Mouse (Mus musculus) splenic B cell, adult 2 months (primary cell): ENCODE results near the gene Plekhj1.
"Not testable (repeated sequence)": the region's sequence is repeated elsewhere in the genome, so short reads cannot be mapped to it uniquely, and the experiment has no call there.

Experiments
- DNase-seq: peaks from one replicate; pipeline ENCODE4 v3.0.0-alpha.2; 2011; ENCODE audit warnings: low read depth, low spot score
- H3K27me3 ChIP-seq: 2 replicates; pipeline ENCODE4 v1.6.1; 2012; ENCODE audit warnings: mild to moderate bottlenecking, low read length, moderate library complexity, mixed read lengths; ENCODE audit not compliant: control insufficient read depth, poor library complexity, insufficient read depth, severe bottlenecking
- H3K36me3 ChIP-seq: 2 replicates; pipeline ENCODE4 v1.6.1; 2012; ENCODE audit warnings: mild to moderate bottlenecking, low read length, moderate library complexity, mixed read lengths; ENCODE audit not compliant: control insufficient read depth, poor library complexity, insufficient read depth, severe bottlenecking

Gene Plekhj1

GRCm38 (mm10) chr10:80817164-80817563, 18.7 kb upstream of the Plekhj1 start:
- DNase-seq = no peak
- Histone ChIP-seq H3K27me3 (no peaks in the 10 kb centered on the region), H3K36me3 (no peaks in the 10 kb centered on the region)

GRCm38 (mm10) chr10:80816303-80816702, 17.9 kb upstream of the Plekhj1 start:
- not testable (repeated sequence) for H3K27me3 ChIP-seq, H3K36me3 ChIP-seq, DNase-seq

GRCm38 (mm10) chr10:80814800-80815199, 16.4 kb upstream of the Plekhj1 start:
- Histone ChIP-seq H3K27me3 (no peaks in the 10 kb centered on the region), H3K36me3 (no peaks in the 10 kb centered on the region)
- DNase-seq = no peak

GRCm38 (mm10) chr10:80813366-80813765, 14.9 kb upstream of the Plekhj1 start, which contains the start of gene Jsrp1:
TSS of gene Jsrp1 (minus strand) at chr10:80813498.
- DNase-seq = no peak
- H3K27me3 ChIP-seq = no peaks in the 10 kb centered on the region
- H3K36me3 ChIP-seq = no peaks in the 10 kb centered on the region

GRCm38 (mm10) chr10:80812391-80813041, 14.1 kb upstream of the Plekhj1 start:
- no peak for DNase-seq
- no peaks in the 10 kb centered on the region for H3K36me3 ChIP-seq

GRCm38 (mm10) chr10:80810084-80810483, 11.7 kb upstream of the Plekhj1 start:
- Histone ChIP-seq H3K36me3 (no peaks in the 10 kb centered on the region), H3K27me3 (no peaks in the 10 kb centered on the region)
- DNase-seq = no peak

More at GRCm38 (mm10) chr10:80812391-80813041, 14.1 kb upstream of the Plekhj1 start:
- no peaks in the 10 kb centered on the region for H3K27me3 ChIP-seq

- no peak for DNase-seq
- no peaks in the 10 kb centered on the region for H3K27me3 ChIP-seq
Measured at GRCm38 (mm10) chr10:80808985-80809632, 10.7 kb upstream of the Plekhj1 start.

GRCm38 (mm10) chr10:80808099-80808984, 9.9 kb upstream of the Plekhj1 start:
- Histone ChIP-seq H3K27me3 (no peaks in the 10 kb centered on the region), H3K36me3 (peaks cover 2% of the 10 kb centered on the region; the same call in 1 of the 2 replicates)
- DNase-seq = no peak

More at GRCm38 (mm10) chr10:80808985-80809632, 10.7 kb upstream of the Plekhj1 start:
- no peaks in the 10 kb centered on the region; the same call in 1 of the 2 replicates for H3K36me3 ChIP-seq

GRCm38 (mm10) chr10:80807057-80807627, 8.7 kb upstream of the Plekhj1 start:
- DNase-seq = peak; percentile 67
- Histone ChIP-seq H3K27me3 (no peaks in the 10 kb centered on the region), H3K36me3 (peaks cover 5% of the 10 kb centered on the region)

GRCm38 (mm10) chr10:80806341-80807056, 8.1 kb upstream of the Plekhj1 start:
- H3K27me3 ChIP-seq = no peaks in the 10 kb centered on the region
- DNase-seq = no peak
- peaks cover 5% of the 10 kb centered on the region for H3K36me3 ChIP-seq

GRCm38 (mm10) chr10:80805925-80806324, 7.5 kb upstream of the Plekhj1 start:
- Histone ChIP-seq H3K36me3 (peaks cover 5% of the 10 kb centered on the region), H3K27me3 (no peaks in the 10 kb centered on the region)
- DNase-seq = peak; percentile 78

GRCm38 (mm10) chr10:80805322-80805721, 6.9 kb upstream of the Plekhj1 start:
- DNase-seq = no peak
- H3K36me3 ChIP-seq = peaks cover 5% of the 10 kb centered on the region
- no peaks in the 10 kb centered on the region for H3K27me3 ChIP-seq

GRCm38 (mm10) chr10:80804916-80805315, 6.5 kb upstream of the Plekhj1 start, which contains the start of gene Amh:
TSS of gene Amh (plus strand) at chr10:80805243.
- Histone ChIP-seq H3K27me3 (no peaks in the 10 kb centered on the region), H3K36me3 (peaks cover 5% of the 10 kb centered on the region)
- no peak for DNase-seq

- H3K27me3 ChIP-seq = no peaks in the 10 kb centered on the region
- DNase-seq = no peak
- H3K36me3 ChIP-seq = peaks cover 5% of the 10 kb centered on the region
Measured at GRCm38 (mm10) chr10:80804340-80804739, 5.9 kb upstream of the Plekhj1 start.
